Mouse (Mus musculus) midbrain, embryonic 11.5 days (tissue): Measurements from ENCODE around the gene Notch2. TPM values are rescaled to one million over a fixed set of nuclear protein-coding genes. Genes with fewer than 3 reads are reported as not detected.
A peak's percentile ranks its signal among the peaks of the same experiment; 100 is the strongest.

ENCODE experiments used
- ATAC-seq: fragments of 200-750 bp; cut with Nextera tagmentation; 2 replicates; pipeline ENCODE4 v1.8.0; 2017; ENCODE audit warnings: moderate TSS enrichment, moderate library complexity; ENCODE audit not compliant: low FRiP score
- DNase-seq: peaks from one replicate; pipeline ENCODE4 v3.0.0; 2015; ENCODE audit warnings: low spot score; ENCODE audit errors: missing footprints
- H3K27ac ChIP-seq: fragments of 300-500 bp; sonication (generic); 2 replicates; pipeline ENCODE4 v1.5.1; 2014; ENCODE audit warnings: low read depth, low read length
- H3K27me3 ChIP-seq: fragments of 300-500 bp; sonication (generic); 2 replicates; pipeline ENCODE4 v1.6.1; 2014; ENCODE audit warnings: mild to moderate bottlenecking, low read length, moderate library complexity, mixed read lengths; ENCODE audit not compliant: control insufficient read depth, insufficient read depth
- H3K36me3 ChIP-seq: fragments of 300-500 bp; sonication (generic); 2 replicates; pipeline ENCODE4 v1.6.1; 2014; ENCODE audit warnings: mild to moderate bottlenecking, low read length, moderate library complexity, mixed read lengths; ENCODE audit not compliant: control insufficient read depth, insufficient read depth
- H3K4me1 ChIP-seq: fragments of 300-500 bp; sonication (generic); 2 replicates; pipeline ENCODE4 v1.6.1; 2014; ENCODE audit warnings: low read length; ENCODE audit not compliant: control insufficient read depth, insufficient read depth
- H3K4me2 ChIP-seq: fragments of 300-500 bp; sonication (generic); 2 replicates; pipeline ENCODE4 v1.6.1; 2014; ENCODE audit warnings: mild to moderate bottlenecking, moderate library complexity
- H3K4me3 ChIP-seq: fragments of 300-500 bp; sonication (generic); 2 replicates; pipeline ENCODE4 v1.5.1; 2014; ENCODE audit warnings: low read depth, low read length
- H3K9ac ChIP-seq: fragments of 300-500 bp; sonication (generic); 2 replicates; pipeline ENCODE4 v1.6.1; 2014; ENCODE audit warnings: low read length
- H3K9me3 ChIP-seq: fragments of 300-500 bp; sonication (generic); 2 replicates; pipeline ENCODE4 v1.6.1; 2016; ENCODE audit warnings: low read length; ENCODE audit not compliant: control insufficient read depth
- WGBS: fragments of 180-500 bp; shearing (Covaris S2); extraction: QIAGEN DNeasy Blood & Tissue Kit; methylation state at CpG from one replicate; pipeline ENCODE4 v1.1.7; 2014; 5-methylcytosine and 5-hydroxymethylcytosine counted together
- polyA plus RNA-seq: library from polyadenylated mRNA; unstranded; fragments of >200 nt; fragmentation: Nextera tagmentation; extraction: Ambion mirVana; gene quantifications from 2 replicates; pipeline ENCODE4 v1.2.1, GENCODE M21; 2014

Notch2 gene
- polyA plus RNA-seq, 1 experiment from 2014 or later, result 17.6 TPM

DNA sequence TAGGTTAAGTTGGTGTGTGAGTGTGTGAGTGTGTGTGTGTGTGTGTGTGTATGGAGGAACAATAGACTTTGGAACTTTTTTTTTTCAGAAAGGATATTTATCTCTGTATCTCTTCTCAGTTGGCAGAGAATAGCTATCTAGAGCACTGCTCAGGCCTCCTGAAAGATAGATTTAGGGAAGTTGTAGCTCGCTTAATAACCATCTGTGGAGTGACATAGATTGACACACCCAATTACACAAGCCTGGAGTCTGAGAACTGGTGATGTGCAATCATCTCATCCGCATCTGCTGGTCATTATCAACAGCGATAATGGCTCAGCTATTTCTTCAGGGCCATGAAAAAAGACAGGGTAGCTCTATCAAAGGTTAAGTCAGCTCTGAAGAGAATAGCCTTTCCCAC lies 18.9 kb downstream of the Notch2 start:
- Histone ChIP-seq H3K4me3 (no peak overlapping the region), H3K9ac (no peak overlapping the region), H3K27me3 (no peaks in the 10 kb centered on the region; the same call in 1 of the 2 replicates), H3K27ac (no peak overlapping the region), H3K36me3 (no peaks in the 10 kb centered on the region), H3K9me3 (no peaks in the 10 kb centered on the region), H3K4me1 (peaks cover 32% of the 10 kb centered on the region), H3K4me2 (no peak overlapping the region)
- ATAC-seq (no peak), DNase-seq (no peak)
- WGBS, result 86% methylated on average over 3 of the region's 3 CpGs

DNA sequence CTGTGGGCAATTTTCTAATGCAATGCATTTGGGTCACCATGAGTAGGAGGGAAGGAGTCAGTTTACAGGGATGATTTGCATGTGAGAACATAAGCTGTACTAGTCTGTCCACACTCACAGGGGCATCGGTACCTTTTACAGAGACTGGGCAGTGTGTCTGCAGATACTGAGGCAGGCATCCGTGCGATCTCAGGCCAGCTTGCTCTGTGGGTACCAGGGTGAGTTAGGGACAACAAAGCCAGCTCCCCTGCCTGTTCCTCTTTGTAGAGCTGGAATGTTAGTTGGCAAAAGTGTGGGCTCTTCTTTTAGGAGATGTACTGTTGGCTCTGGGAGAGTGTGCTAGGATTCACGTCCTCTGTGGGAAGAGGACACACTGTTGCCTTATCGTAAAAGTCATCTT lies 19.6 kb downstream of the Notch2 start:
- H3K36me3 ChIP-seq, result no peaks in the 10 kb centered on the region
- no peak overlapping the region for H3K4me2 ChIP-seq
- no peaks in the 10 kb centered on the region for H3K9me3 ChIP-seq
- no peak for ATAC-seq
- no peak overlapping the region for H3K9ac ChIP-seq
- H3K27ac ChIP-seq, result no peak overlapping the region
- DNase-seq, result no peak
- H3K27me3 ChIP-seq, result no peaks in the 10 kb centered on the region; the same call in 1 of the 2 replicates
- WGBS, result 49% methylated on average over 5 of the region's 5 CpGs
- peaks cover 31% of the 10 kb centered on the region for H3K4me1 ChIP-seq
- H3K4me3 ChIP-seq, result no peak overlapping the region

DNA sequence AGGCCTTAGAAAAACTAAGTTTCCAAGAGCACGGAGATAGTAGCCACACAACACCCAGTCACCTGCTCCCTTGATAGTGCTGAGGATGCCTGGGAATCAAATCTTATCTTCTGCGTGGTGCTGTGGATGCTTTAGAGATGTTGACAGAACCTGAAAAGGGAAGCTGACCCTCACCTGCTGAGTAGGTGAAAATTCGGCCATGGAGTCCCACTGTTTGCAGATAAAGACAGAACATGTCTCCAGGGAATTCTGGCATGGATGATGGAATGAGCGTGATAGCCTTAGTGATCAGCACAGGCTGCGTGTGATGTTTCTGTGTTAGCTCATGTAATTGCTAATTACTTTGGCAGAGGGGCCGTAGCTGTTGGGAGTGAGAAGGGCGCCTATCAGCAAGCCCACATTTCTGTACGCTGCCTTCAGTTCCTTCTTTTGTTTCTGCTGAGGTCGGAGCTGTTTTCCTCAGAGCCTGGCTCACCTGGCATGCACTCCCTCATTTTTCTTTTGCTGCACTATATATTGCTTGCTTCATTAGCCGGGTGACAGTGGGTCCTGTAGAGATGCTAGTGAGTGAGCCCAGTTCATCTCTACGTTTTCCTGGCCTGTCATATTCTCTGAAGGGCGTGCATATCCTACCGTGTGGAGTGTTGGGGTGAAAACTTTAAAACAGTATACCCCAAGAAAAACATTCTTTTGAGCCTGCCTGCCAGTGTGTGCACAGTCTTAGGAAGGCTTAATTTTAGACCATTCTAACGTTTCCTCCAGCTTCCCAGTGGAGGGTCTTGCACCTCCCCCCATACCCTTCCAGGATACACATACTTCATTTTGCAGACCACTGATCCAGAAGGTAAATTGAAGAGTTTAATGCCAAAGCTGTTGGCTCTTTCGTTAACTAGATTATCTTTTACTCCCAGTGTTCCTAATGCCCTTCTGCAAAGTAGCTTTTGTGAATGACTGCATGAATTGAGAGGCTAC lies 21.6 kb downstream of the Notch2 start:
- H3K4me3 ChIP-seq, result no peak overlapping the region
- H3K27ac ChIP-seq, result no peak overlapping the region
- H3K4me2 ChIP-seq, result no peak overlapping the region
- H3K9me3 ChIP-seq, result no peaks in the 10 kb centered on the region
- WGBS, result 45% methylated on average over 15 of the region's 15 CpGs
- DNase-seq (no peak), ATAC-seq (0 out of 2 replicates have a peak, but pooled peaks have one; percentile 12)
- H3K4me1 ChIP-seq, result peaks cover 20% of the 10 kb centered on the region
- H3K36me3 ChIP-seq, result no peaks in the 10 kb centered on the region
- H3K9ac ChIP-seq, result no peak overlapping the region
- no peaks in the 10 kb centered on the region for H3K27me3 ChIP-seq

DNA sequence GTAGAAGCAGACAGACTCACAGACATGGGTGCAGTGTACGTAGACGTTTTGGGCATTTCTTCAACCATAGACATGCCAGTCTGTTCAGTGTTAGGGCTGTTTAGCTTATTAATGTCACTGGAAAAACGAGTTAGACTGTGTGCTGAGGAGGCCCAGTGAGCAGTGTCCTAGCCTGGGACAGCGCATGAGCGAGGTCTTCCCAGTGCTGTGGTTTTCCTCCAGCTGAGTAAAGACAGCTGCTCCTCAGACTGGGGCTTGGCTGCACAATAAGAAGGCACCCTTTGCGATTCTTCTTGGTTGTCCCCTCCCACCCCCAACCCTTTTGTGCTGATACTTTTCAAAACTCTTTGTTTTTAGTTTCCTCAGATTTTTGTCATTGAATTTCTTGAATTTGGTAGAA lies 22.8 kb downstream of the Notch2 start:
- Histone ChIP-seq H3K27me3 (no peaks in the 10 kb centered on the region), H3K9me3 (no peaks in the 10 kb centered on the region), H3K4me2 (no peak overlapping the region), H3K4me1 (peaks cover 18% of the 10 kb centered on the region), H3K9ac (no peak overlapping the region), H3K36me3 (no peaks in the 10 kb centered on the region), H3K4me3 (no peak overlapping the region), H3K27ac (no peak overlapping the region)
- DNase-seq, result no peak
- 57% methylated on average over 6 of the region's 6 CpGs for WGBS
- ATAC-seq, result peak; percentile 60; the same call in 1 of the 2 replicates

DNA sequence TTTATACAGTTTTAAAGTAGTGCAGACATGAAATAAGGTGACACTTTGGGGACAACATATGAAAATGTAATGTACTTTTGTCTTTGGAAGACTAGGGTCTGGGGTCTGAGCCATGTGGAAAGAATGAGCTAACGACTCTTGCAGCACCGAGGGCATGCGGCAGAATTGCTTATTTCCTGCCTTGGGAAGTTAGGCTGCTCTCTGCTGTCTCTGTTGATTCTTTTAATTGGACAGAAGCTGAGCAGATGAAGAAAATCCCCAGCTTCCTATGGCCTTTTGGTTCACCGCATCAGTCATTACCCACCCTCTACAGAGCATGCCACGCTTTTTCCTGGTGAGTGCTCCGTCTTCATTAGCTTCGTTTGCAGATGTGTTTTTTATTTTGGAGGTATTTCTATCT lies 23.8 kb downstream of the Notch2 start:
- H3K27me3 ChIP-seq, result no peaks in the 10 kb centered on the region
- no peak for DNase-seq
- H3K9me3 ChIP-seq, result no peaks in the 10 kb centered on the region
- H3K4me2 ChIP-seq, result no peak overlapping the region
- no peak for ATAC-seq
- WGBS, result 66% methylated on average over 7 of the region's 7 CpGs
- H3K9ac ChIP-seq, result no peak overlapping the region
- no peaks in the 10 kb centered on the region for H3K36me3 ChIP-seq
- peaks cover 19% of the 10 kb centered on the region for H3K4me1 ChIP-seq
- no peak overlapping the region for H3K27ac ChIP-seq
- no peak overlapping the region for H3K4me3 ChIP-seq

DNA sequence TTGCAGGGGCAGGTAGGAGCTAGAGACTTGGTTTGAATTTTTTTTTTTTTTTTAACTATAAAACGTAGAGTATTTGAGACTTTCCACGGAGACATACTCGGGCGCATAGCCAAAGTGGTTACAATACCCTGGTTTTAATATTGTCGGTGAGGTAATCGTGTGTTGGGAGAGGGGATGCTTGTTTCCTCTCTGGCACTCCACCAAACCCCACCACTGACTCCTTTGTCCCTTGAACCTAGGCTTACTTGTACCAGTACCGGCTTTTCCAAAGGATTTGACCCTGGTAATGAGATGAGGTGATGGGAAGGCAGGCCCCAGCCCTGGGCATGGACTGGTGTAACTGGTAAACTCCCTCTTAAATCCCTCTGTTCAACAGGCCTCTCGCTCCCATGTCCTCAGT lies 25.3 kb downstream of the Notch2 start:
- ATAC-seq (no peak), DNase-seq (no peak)
- Histone ChIP-seq H3K27me3 (no peaks in the 10 kb centered on the region), H3K9me3 (no peaks in the 10 kb centered on the region), H3K9ac (no peak overlapping the region), H3K4me1 (peaks cover 34% of the 10 kb centered on the region), H3K4me3 (no peak overlapping the region), H3K27ac (no peak overlapping the region), H3K36me3 (no peaks in the 10 kb centered on the region), H3K4me2 (no peak overlapping the region)
- WGBS, result 83% methylated on average over 8 of the region's 8 CpGs

DNA sequence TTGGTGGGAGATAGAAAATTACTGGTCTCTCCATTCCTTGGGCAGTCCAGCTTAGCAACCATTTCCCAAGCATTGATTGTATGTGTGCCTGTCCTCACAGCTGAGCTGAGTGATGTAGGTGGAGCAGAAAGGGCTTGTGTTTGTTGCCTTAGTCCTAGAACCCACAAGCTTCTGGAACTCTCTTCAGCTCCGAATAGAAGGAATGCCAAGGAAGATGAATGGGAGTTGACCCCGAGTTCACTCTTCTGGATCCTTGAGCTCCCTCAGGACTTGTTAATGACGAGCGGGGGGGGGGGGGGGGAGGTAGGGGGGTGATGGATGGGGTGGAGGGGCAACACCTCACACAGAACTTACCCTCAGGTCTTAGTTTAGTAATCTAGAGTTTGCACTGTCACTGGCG lies 25.9 kb downstream of the Notch2 start:
- Histone ChIP-seq H3K9me3 (no peaks in the 10 kb centered on the region), H3K4me2 (no peak overlapping the region), H3K27me3 (no peaks in the 10 kb centered on the region), H3K36me3 (no peaks in the 10 kb centered on the region), H3K4me3 (no peak overlapping the region), H3K27ac (no peak overlapping the region), H3K4me1 (peaks cover 34% of the 10 kb centered on the region), H3K9ac (no peak overlapping the region)
- WGBS, result 73% methylated on average over 3 of the region's 5 CpGs
- DNase-seq (no peak), ATAC-seq (no peak)

DNA sequence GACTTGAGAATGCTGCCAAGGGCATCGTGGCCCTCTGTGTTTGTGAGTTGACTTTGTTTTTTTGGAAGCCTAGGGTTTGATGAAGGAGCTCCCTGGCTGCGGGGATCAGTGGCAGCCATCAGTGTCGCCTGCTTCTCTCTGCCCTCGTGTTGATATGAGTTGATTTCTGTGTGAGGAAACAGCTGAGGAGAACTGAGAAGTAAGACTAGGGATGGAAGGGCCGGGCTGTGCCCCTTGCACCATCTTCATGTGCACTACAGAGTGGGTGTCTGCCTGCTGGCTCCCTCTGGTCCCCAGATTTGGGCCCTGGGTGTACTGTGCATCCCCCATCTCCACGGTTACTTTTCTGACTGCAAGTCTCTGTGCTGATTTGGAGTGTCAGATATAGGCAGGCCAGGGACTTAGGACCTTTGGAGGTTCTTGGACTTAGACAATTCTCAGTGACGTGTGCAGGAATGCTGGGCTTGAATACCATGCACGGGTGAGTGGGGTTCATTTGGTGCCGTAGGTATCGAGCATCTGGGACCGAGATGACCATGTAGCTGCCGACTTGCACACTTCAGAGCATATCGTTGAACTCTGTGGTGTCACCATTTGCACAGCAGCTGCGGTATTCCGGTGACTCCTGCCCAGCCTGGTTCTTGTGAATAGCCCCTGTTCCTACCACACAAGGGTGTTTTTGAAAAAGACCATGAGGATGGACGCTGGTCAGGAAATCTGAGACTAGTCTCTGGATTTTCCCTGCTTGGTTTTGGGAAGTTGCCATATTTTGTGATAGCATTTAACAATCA lies 26.5 kb downstream of the Notch2 start:
- DNase-seq (no peak), ATAC-seq (no peak)
- Histone ChIP-seq H3K27me3 (no peaks in the 10 kb centered on the region), H3K36me3 (no peaks in the 10 kb centered on the region), H3K4me3 (no peak overlapping the region), H3K4me1 (peaks cover 33% of the 10 kb centered on the region), H3K9me3 (no peaks in the 10 kb centered on the region), H3K4me2 (no peak overlapping the region), H3K27ac (no peak overlapping the region), H3K9ac (no peak overlapping the region)
- WGBS, result 92% methylated on average over 16 of the region's 16 CpGs

DNA sequence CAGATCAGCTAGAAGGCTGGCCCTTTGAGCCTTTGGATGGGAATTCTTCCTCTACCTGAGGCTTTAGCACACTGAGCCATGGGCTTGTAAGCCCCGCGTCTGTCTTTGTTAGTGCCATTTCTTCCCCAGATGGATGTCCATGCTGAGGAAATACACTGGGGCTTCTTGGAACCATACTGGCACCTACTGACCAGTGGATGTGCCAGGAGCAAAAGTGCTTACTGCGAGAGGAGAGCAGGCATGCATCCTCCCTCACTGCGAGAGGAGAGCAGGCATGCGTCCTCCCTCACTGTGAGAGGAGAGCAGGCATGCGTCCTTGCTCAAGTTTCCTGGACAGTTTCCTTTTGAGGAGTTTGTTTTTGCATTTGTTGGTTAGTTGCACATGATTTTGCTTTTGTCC lies 27.5 kb downstream of the Notch2 start:
- H3K4me1 ChIP-seq, result peaks cover 29% of the 10 kb centered on the region

More for the DNA sequence above, 27.5 kb downstream of the Notch2 start:
- H3K36me3 ChIP-seq, result no peaks in the 10 kb centered on the region
- WGBS, result 92% methylated on average over 6 of the region's 6 CpGs
- H3K9me3 ChIP-seq, result no peaks in the 10 kb centered on the region
- H3K9ac ChIP-seq, result no peak overlapping the region
- H3K27ac ChIP-seq, result no peak overlapping the region
- H3K4me2 ChIP-seq, result no peak overlapping the region
- no peak overlapping the region for H3K4me3 ChIP-seq
- ATAC-seq (no peak), DNase-seq (no peak)
- H3K27me3 ChIP-seq, result no peaks in the 10 kb centered on the region
